Mouse (Mus musculus) urinary bladder, postnatal 36 days (tissue): ENCODE data around the gene Zfp637.
"Not testable (repeated sequence)": the region's sequence is repeated elsewhere in the genome, so short reads cannot be mapped to it uniquely, and the experiment has no call there.

Source experiments
- DNase-seq, 2 experiments: peaks; one replicate each; pipeline ENCODE4 v3.0.0; 2022; ENCODE audit warnings: low spot score in 2 of 2, mixed read lengths in 1 of 2

Gene Zfp637

GRCm38 (mm10) chr6:117840686-117841510, at the start of gene Zfp637:
Zfp637 (plus strand) TSS chr6:117841180.
- peak; percentile 83 to 91 for DNase-seq

- DNase-seq, result no peak
These were observed 45.7 kb upstream of the Zfp637 start for GRCm38 (mm10) chr6:117795251-117795650.

GRCm38 (mm10) chr6:117800824-117801223, 40.2 kb upstream of the Zfp637 start:
- no peak for DNase-seq

GRCm38 (mm10) chr6:117801801-117802200, 39.2 kb upstream of the Zfp637 start:
- no peak for DNase-seq

GRCm38 (mm10) chr6:117807756-117808155, 33.2 kb upstream of the Zfp637 start:
- no peak for DNase-seq

GRCm38 (mm10) chr6:117809816-117810215, 31.2 kb upstream of the Zfp637 start:
- no peak for DNase-seq

- no peak for DNase-seq
These were observed 30.3 kb upstream of the Zfp637 start for GRCm38 (mm10) chr6:117810717-117811116.

GRCm38 (mm10) chr6:117811256-117811655, 29.7 kb upstream of the Zfp637 start:
- no peak for DNase-seq

- no peak for DNase-seq
These were observed 26.3 kb upstream of the Zfp637 start for GRCm38 (mm10) chr6:117814681-117815080.

GRCm38 (mm10) chr6:117817108-117817541, 23.9 kb upstream of the Zfp637 start:
- DNase-seq, result no peak

- no peak for DNase-seq
These were observed 20.7 kb upstream of the Zfp637 start for GRCm38 (mm10) chr6:117820327-117820726.

- peak; percentile 51 to 58 for DNase-seq
These were observed 15.6 kb upstream of the Zfp637 start for GRCm38 (mm10) chr6:117825369-117825768.

GRCm38 (mm10) chr6:117828273-117828672, 12.7 kb upstream of the Zfp637 start:
- DNase-seq, result peak; percentile 43 to 52

- no peak for DNase-seq
These were observed 553 bp downstream of the Zfp637 start for GRCm38 (mm10) chr6:117841511-117841955.

- no peak for DNase-seq
These were observed 3.6 kb downstream of the Zfp637 start for GRCm38 (mm10) chr6:117844597-117844996.

GRCm38 (mm10) chr6:117846671-117847070, 5.7 kb downstream of the Zfp637 start:
- DNase-seq, result not testable (repeated sequence)

GRCm38 (mm10) chr6:117847772-117848171, 6.8 kb downstream of the Zfp637 start:
- no peak for DNase-seq

GRCm38 (mm10) chr6:117848577-117848976, 7.6 kb downstream of the Zfp637 start:
- no peak for DNase-seq

- DNase-seq, result no peak
These were observed 10.8 kb downstream of the Zfp637 start for GRCm38 (mm10) chr6:117851747-117852146.

GRCm38 (mm10) chr6:117857990-117858389, 17.0 kb downstream of the Zfp637 start:
- no peak for DNase-seq

- no peak for DNase-seq
These were observed 20.9 kb downstream of the Zfp637 start, which contains the start of gene Zfp239 for GRCm38 (mm10) chr6:117861848-117862247. Zfp239 (plus strand) TSS chr6:117862100.

- no peak for DNase-seq
These were observed 21.5 kb downstream of the Zfp637 start for GRCm38 (mm10) chr6:117862465-117862864.

- DNase-seq, result peak in 1 of 2 experiments; percentile 25
These were observed 22.1 kb downstream of the Zfp637 start for GRCm38 (mm10) chr6:117862899-117863620.
